Mouse (Mus musculus): ENCODE measurements at regions not wholly inside any gene's neighbourhood (a gene's known extent, or its start where the extent isn't known, plus 50 kb on each side); places are given as distances from the start of the nearest gene placed in this dataset.

DNA sequence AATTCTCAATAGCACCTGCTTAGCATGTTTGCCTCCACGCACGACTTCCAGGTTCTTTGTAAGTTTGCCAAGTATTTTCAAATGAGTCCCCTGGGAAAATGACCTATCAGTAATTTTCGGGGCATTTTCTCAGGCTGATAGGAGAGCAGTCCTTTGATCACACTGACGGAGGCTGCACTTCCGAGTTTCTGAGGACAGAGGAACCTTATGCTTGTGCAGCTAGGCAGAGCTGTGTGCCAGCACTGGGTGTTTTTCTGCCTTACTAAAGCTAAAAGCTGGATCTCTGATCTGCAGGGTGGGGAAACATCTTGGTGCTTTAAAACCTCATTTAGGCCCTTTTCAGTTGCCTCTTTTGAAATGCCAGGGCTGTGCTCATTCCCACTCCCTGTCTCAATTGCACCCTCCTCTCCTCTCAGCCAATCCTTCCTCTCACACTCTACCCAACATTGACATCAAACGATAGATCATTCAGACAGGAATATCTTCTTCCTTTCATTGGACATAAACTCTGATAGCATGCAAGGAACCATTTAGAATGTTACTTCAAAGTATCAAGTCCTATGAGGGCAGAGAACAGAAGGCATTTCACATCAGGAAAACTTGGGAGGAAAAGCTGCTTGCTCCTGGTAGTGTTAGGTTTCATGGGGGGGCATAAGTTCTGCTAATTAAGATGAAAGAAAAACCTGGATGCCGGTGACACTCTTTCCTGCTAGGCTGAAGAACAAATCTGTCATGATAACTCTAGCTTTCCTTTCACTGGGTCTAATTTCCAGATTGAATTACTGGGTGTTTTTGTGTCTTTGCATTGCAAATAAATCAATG lies 95.3 kb downstream of the Lurap1l start:
- no peak for ATAC-seq (replicated peaks; ENCODE audit: poor library complexity)

DNA sequence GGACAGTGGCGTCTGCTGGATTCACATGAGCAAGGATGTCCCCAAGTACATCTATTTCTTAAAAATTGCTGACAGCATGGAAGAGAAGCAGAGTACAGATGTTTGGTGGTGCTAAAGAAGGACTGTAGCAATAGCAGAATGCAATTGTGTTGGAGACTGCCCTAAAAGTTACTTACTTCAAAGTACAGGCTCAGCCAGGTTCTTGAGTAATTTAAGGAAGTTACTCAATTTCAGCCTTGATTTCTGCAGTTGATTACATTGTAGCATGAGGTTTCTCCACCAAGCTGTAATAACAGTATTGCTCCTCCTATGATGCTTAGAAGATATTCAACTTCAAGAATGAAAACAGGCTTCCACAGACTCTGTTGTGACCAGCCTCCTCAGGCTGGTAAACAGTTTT lies 96.1 kb downstream of the Lurap1l start:
- peak; percentile 46; the same call in 1 of the 2 replicates for ATAC-seq (replicated peaks; ENCODE audit: poor library complexity)

DNA sequence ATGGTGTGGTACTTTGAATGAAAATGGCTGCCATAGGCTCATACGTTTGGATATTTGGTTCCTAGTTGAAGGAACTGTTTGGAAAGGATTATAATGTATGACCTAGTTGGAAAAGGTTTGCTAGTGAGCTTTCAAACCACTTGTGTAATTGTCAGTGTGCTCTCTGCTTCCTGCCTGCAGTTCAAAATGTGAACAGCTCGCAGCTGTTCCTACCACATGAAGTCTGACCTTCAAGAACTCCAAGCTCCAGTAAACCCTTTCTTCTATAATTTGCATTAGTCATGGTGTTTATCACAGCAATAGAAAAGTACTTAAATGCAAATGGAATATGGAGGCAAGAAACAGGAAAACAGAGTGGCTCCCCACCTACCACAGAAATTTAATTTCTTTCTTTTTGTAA lies 111.4 kb downstream of the Lurap1l start:
- no peak for ATAC-seq (replicated peaks; ENCODE audit: poor library complexity)

DNA sequence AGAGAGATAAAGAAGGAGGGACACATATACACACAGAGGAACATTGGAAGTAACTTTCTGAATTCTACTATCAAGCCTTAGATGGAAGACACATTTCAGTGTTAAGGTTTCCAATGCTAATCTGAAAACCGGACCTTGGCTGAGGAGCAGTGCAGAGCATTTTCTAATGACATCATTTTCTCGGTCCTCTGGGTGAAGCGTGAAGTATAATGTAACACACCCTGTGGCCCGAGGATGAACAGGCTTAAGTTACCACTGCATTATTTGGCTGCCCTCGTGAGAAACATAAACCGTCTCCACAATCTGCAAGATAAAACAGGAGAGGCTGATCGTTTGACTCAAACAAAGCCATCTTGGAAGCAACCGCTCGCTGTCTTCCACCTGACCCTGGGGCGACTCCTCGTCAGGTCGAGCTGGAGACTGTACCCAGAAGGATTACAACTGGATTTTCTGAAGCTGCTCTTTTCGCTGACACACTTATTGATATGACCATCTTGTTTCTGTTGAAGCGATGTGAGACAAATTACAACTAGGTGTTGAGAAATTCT lies 113.1 kb downstream of the Lurap1l start:
- ATAC-seq (replicated peaks; ENCODE audit: poor library complexity): no peak

DNA sequence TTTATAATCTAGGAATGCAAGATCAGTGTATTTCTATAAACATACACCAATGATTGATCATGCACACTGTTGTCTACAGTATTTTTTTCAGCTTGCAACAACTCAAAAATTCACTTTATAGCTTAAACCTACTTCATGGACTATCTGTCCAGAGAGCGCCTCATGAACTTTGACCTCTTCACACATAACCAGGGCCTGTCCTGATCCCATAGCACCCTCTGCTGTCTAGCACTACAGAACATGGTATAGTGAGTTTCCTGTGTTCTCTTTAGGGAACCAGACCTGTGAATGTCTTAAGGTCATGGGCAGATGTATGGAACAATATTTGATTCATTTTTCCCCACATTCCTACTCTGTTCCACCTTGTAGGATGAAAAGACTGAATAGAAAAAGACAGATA lies 117.1 kb downstream of the Lurap1l start:
- no peak for ATAC-seq (replicated peaks; ENCODE audit: poor library complexity)

DNA sequence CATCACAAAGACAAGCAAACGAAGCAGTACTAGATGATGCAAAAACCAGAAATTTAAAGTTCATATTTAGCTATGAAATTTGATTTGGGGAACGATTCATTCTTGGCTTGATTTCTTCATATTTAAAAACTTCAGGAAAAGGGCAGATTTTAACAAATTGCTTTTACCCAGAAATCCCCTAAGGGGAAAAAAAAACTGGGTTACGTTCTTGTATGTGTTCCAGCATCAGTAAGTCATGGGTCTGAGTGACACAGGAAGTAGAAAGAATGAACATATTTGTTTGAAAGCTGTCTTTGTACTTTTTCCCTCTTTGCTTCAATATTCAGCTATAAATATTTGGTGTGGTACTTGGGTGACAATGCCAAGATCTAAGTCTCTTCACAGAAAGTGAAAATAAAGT lies 120.2 kb downstream of the Lurap1l start:
- ATAC-seq (replicated peaks; ENCODE audit: poor library complexity): no peak

DNA sequence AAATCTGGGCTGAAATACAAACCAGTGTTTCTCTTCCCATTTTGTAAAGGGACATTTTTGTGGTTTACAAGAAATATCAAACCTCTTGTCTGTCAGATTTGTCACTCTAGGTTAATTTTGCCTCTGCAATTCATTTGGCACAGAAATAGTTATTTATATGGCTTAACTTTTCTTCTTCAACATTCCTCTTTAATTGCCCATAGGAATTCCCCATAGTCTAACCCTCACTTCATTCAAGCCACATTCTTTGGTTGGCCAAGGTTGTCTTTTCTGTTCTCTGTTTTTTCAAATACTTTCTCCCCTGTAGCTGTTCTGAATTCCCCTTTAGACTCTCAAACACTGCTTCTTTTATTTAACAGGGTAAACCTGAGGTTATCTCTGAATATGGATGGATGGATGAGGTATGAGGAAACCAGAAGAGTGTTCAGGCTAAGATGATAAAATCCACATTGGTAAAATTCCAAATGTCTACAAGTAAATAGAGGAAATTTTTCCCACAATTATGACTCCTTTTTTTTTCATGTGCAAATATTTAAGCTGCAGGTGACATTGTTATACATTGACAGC lies 127.0 kb downstream of the Lurap1l start:
- no peak for ATAC-seq (replicated peaks; ENCODE audit: poor library complexity)

DNA sequence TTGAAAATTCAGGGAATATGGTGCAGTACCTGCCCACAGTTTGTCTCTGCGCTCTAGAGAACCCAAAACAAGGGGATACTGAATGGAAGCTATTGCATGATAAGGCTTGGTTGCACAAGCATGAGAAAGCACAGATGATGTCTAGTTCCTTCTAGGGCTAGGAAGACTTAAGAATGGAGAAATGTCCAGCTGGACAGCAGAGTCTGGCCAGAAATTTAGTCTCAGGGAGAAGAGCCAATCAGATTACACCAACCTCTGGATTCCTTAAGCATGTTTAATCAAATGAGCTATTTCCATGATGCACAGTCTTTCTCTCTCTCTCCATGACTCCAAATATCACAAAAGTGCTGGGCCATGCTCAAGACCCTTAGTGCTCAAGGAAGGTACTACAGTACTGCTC lies 147.8 kb downstream of the Lurap1l start:
- ATAC-seq (replicated peaks; ENCODE audit: poor library complexity): no peak

DNA sequence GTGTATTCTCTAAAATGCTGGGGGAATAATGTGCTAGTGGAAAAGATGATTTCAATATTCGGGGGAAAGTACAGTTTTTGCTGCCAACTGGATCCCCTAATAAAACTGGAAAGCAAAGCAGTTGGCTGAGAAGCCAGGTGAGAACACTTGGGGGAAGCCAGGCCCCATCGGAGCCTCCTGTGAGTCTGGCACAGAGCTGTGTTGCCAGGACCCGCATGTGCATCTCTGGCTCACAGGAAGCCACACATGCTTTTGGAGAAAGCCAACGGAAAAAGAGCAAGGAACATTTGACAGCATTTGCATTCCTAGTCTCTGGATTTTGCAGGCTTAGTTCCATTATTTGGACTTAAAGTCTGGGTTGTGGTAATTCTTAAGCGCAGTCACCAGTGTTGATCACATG lies 148.4 kb downstream of the Lurap1l start:
- no peak for ATAC-seq (replicated peaks; ENCODE audit: poor library complexity)

DNA sequence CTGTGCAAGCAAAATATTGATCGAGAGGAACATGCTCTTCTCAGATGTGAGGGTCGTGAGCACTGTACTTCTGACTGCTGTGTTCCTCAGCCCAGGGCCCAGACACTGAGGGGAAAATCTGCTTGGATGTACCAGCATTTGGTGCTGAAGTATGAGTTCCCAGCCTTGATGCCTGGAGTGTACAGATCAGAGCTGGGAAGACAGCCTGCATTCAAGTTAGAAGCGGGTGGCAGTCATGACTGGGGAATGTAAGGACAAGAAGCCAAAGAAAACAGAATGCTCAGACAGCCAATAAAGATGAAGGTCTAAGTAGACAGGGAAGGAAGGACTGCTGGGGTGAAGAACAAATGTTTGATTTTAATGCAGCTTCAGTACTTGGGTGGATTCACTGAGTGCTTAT lies 148.9 kb downstream of the Lurap1l start:
- ATAC-seq (replicated peaks; ENCODE audit: poor library complexity): no peak

DNA sequence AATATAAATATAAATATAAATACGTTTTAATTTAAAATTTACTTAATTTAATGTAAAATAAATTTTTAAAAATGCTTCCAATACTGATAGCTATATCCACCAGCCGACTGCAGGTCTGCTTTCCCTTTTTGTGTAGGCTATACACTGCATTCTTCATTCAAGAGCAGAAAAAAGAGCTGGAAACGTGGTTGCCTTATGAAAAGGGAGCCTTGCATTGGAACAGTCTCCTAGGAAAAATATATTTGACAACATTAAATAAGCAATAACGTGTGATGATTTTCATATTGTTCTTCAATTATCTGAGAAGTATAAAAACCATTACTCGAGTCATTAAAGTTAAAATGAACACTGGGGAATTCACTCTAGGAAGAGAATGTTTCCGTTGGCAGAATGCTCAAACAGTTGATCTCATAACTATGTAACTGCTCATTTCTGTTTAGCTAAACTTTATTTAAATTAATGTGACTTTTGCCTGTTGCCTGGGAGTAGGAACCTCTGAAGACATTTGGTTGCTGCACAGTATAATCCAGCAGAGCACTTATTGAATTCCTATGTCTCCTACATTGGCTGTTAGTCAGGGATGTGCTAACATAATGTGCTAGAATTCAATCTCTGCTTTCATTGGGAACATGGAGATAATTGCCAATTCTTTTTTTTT lies 172.0 kb downstream of the Lurap1l start:
- ATAC-seq (replicated peaks; ENCODE audit: poor library complexity): no peak

DNA sequence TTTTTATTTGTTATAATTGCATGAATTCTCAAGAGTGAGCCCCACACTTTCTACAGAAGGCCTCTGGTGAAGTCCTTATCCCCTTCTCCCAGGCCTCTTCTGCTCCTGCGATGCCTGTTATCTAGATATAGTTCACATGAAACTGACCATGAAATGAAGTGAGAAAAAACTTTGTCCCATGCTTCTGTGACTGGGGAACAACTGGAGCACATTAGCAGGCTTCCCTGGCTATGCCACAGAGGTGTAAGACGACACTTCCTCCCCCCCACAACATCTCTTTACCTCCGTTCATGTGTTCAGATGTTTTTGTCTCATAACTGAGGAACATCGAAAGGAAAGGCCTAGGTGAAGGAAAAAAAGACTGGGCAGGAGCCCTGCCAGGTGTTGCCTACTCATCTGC lies 174.7 kb downstream of the Lurap1l start:
- ATAC-seq (replicated peaks; ENCODE audit: poor library complexity): no peak

DNA sequence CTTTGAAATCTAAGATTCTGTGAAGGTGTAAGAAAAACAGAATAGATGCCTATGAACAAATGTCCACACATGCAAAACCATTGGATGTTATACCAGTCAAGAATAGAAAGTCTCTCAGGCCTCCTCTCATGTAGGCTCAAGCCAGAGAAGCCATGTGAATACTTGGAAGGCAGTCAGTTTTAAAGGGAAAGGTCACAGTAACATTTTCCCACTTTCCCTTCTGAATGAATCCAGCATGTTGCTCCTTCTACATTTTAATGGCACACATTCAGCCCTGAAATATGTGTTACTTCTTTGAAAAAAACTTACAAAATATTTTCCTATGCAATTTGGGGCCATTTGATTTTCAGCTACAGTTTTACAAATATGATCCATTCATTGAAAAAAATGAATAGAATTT lies 186.1 kb downstream of the Lurap1l start:
- no peak for ATAC-seq (replicated peaks; ENCODE audit: poor library complexity)

DNA sequence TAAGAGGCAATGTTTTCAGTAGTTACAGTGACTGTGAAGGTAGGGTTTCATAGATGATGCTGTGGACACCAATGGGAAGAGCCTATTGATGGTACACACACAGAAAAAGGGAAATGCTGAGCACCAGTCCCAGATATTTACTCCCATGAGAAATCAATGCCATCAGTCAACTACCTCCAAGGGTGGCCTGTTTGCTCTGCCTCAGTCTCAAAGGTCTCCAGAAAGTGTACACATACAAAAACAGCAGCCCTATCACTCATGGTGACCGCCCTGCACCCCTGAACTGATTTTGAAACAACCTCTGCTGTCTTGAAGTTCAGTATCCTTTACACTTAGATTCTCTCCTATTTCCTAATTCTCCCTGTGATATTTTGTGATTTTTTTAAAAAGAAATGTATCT lies 187.2 kb downstream of the Lurap1l start:
- ATAC-seq (replicated peaks; ENCODE audit: poor library complexity): no peak

DNA sequence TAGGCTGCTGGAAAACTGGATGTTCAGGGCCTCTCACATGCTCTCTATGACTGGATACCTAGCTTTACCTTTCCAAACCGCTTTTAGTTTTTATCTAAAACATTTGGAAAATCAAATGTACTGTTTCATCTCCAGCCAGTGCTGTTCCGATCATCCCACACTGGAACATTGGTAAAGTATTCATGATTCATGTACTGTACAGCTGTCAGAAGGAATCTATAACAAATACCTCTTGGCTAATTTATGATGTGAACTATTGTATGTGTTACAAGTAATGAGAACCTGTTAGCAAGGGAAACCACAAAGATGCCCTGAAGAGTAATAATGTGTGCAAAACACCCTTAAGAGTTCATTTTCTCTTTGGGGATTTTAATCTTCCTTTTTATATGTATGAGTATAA lies 190.6 kb downstream of the Lurap1l start:
- ATAC-seq (replicated peaks; ENCODE audit: poor library complexity): no peak

DNA sequence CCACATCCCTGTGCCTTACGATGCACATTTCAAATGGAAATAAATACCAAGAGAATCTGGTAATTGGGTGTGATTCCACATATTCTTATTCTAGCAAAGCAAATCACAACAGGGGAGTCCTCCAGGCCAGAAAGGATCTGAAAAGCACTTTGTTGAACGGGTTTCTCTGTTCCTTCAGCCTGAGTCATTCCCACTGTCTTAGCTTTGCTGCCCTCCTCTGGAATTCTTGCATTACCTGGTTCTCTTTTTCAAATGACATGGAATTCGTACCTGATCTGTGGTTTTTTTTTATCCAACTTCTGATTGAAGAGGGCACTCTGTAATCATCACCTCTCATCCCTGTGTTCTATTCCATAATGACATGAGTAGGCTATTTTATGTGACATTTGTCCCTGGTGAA lies 200.9 kb downstream of the Lurap1l start:
- ATAC-seq (replicated peaks; ENCODE audit: poor library complexity): no peak

DNA sequence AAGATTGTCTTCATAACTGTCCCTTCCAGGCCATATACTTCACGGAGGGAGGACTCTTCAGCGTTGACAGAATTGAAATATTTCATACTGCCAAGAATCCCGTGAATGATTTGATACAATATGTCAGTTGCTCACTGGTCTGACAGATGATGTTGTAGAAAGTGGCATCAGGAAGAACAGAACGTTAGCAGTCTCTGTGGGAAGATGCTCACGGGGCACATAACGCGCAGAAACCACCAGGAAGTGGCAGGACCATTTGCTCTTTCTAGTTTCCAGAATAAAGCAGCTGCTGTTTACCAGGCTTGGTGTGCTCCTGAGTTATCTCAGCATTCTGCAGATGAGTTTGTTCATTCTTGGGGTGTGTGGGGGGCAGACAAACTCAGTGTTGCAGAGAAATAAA lies 206.0 kb downstream of the Lurap1l start:
- no peak for ATAC-seq (replicated peaks; ENCODE audit: poor library complexity)

DNA sequence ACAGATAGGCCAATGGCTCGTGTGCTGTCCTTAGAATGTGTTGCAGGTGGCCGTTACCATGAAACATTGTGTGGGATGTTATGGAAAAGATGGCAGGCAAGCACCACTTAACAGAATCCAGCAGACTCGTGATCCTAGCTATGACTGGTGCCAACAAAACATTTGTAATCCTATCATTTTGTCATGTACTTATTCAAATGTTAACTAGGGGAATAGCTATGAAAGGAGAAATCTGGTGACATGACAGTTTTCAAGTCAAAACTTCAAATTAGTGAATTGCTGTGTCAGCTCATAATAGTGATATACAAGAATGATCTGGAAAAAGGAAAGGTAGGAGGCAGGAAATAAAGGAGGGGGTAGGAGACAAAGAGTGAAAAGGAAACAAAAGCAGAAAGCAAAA lies 213.7 kb downstream of the Lurap1l start:
- ATAC-seq (replicated peaks; ENCODE audit: poor library complexity): no peak

DNA sequence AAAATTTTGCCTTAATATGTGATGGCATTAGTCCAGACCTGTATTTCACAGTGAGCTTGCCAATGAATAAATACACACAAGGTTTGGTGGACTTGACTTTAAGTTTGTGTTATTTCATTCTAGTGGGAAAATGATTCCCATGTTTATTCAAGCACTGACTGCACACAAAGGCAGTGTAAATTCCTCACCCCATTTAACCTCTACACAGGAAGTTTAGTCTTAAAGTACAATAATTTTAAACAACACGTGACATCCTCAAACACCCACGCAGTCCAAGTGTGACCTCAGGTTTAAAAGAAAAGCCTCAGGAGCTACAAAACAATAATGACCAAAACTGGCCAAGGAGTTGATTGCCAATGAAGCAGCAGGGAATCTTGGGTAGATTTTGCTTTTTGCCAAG lies 219.4 kb downstream of the Lurap1l start:
- ATAC-seq (replicated peaks; ENCODE audit: poor library complexity): no peak

DNA sequence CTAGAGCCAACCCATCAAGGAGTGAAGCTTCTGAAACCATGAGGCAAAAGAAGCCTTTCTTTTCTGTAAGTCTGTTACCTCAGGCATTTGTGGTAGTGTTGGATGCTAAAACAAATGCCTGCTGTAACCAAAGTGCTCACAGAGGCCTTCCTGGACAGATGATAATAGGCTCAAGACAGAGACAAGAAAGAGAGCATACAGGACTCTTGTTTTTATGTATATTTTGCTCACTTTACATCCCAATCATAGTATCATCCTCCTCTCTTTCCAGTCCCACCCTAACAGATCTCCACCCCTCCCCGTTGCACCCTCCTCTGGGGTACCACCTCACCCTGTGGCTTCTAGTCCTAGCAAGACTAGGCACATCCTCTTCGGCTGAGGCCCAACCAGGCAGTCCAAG lies 262.7 kb downstream of the Lurap1l start:
- ATAC-seq (replicated peaks; ENCODE audit: poor library complexity): no peak

DNA sequence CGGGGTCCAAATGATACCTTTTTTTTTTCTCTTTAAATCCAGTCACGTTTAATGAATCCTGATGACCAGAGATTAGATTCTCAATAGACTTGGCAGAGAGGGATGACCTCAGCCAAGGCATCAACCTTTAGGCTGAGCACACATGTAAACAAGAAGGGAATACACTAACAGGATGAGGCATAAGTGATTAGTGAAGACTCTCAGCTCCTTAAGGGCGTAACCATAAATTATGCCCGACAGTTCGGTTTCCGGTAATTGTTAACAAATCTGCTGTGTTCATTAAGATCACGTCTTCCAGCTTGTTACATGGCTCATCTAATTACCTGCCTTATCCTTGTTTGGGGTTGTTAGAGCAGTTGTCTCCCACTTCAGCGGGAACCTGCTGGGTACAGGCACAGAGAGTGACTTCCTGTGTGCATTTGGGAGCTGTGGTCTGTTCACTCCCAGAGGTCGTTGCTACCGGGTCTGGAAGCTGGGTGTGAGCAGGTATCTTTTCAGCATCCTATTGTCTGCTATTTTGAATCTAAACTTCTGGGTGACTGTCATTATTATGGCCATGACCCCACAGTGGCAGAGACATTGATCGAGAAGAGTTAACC lies 265.1 kb downstream of the Mpdz start:
- no peak for ATAC-seq (replicated peaks; ENCODE audit: poor library complexity)
